Mouse (Mus musculus) megakaryocyte, embryonic 14.5 days (primary cell): Measurements from ENCODE around the gene Arhgef40.

Source experiments
- FLI1 ChIP-seq: IDR thresholded peaks from 2 replicates; pipeline ENCODE4 v1.6.1; 2012; ENCODE audit warnings: low read length, inconsistent platforms, mixed read lengths
- GATA1 ChIP-seq: IDR thresholded peaks from 3 replicates; pipeline ENCODE4 v1.6.1; 2012; ENCODE audit warnings: mixed read lengths, low read length, inconsistent platforms, borderline replicate concordance

DNA sequence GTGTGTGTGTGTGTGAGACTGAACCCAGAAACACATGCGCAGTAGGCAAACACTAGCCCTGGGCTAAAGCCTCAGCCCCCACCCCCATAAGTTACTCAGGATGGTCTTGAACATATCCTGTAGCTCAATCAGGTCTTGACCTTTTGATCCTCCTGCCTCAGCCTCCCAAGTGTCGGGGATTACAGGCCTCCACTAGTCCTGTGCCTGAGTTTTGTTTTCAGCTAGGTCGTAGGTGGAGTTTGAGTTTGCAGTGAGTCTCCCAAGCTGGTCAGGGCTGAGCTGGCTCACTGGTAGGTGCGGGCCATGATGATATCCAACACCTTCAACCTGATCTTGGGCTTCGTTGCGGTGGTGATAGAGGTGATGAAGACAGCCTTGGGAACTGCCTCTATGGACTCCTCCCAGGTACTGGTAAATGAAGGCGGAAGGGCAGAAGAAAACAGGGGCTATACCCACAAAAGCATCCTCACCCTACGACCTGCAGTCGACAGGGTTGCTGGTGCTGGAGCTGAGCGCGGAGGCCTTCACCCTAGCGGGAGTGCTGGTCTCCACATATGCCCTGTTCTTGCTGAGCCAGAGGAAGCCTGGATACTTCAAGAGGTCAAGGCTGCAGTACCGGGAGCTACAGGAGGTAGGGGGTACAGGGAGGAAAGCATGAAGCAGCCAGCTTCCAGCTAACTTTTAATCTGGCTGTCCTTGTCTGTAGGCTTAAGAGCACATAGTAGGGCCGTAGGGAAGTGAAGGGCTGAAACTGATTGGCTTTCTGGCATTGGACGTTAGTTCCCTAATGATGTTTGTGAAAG lies 33.9 kb downstream of the Arhgef40 start:
- TF ChIP-seq GATA1 (no peak), FLI1 (no peak)
